Mouse (Mus musculus): Measurements from ENCODE around the gene Ranbp3l.

The Ranbp3l gene

DNA sequence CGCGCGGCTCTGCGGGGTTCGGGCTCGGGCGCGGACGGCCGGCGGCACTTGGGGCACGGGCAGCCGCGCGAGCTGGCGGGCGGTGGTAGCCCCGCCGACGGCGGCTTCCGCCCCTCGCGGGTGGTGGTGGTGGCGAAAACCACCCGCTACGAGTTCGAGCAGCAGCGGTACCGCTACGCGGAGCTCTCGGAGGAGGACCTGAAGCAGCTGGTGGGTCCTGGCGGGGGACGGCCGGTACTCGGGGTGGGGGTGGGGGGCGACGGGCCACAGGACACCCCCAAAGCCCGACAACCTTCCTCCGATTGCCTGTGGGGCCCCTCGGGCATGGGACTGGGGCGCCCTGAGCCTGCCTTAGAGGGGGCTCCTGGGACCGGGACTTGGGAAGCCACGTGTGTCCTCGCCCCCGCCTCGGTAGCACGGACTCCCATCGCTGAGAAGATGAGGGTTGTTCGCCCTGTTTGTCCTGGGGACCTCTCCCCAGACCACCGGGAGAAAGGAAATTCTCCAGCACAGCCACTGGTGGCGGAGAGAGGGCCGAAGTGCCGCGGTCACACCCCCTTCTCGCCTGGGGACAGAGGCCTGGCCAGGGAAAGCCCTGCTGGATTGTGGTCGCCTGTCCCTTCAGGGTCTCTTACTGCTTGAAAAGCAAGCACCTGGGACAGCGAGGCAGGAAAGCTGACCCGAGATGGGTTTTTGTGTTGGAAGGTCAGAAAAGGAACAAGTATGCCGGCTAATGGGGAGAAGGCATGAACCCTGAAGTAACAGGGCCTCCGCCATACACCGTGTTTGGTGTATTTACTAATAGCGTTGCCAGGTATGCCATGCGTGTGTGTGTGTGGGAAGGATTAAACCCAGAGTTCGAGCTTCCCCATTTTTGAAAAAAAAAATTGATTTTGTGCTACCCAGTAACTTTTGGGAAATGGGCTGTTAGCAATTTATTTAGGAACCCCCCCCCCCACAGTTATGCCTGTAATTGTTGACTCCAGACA, 104.1 kb downstream of the Ranbp3l start:
- DNase-seq = peak; percentile 67

- DNase-seq = no peak
These were observed 104.9 kb downstream of the Ranbp3l start for GRCm38 (mm10) chr15:9072630-9073029.

DNA sequence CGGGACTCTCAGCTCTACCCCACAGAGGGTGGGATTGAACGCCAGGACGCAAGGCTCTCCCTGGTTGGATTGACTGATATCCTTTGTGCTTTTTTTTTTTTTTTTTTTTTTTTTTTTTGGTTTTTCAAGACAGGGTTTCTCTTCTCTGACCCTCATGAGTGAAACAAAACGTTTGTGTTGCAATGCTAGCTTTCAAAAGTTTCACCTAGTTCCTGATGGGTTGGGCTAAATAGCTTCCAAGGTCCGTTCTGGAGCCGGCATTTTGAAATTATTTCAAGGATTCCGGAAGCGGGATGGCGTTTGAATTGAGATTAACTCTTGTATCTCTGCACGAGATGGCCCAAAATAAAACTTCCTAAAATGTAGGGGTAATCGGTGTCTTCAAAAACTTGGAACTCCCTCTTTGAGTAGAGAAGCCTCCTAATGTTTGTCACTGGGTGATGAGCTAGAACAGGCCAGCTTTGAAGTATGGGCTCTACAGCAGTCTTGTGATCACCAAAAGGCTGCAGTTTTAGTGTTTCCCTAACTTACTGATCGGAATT, 105.4 kb downstream of the Ranbp3l start:
- DNase-seq = no peak

DNA sequence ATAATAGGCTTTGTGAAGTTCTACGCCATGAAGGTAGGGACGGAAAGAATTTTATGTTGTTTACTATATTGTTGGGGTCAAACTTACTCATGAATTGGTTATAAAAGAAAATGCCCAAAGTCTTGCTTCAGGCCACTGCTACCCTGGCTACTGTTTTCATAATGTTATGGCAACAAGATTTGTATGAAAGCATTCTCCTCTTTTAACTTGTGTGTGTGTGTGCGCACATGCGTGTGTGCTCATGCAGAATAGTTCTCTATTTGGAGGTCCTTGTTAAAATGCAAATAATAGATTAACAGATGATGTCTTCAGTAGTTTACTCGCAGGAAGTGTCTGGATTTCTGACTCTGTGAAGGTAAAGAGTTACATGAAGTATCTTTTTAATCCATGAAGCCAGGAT, 105.9 kb downstream of the Ranbp3l start:
- DNase-seq = no peak

DNA sequence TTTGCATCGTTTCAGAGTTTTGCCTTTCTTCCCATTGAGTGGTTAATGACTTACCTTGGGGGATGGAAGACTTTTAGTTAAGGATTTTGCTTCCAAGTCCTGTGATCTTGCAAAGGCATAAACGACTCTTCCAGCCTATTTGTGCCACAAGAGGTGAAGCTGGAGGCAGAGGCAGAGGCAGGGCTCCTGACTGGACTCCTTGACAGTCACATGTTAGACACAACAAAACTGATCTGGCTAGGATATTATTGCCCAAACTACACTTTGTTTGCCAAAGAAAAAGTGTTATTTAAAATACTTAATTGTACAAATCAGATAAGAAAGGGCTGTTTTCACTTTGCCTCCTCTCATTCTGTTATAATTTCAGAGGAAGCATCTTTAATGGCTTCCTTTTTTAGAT, 106.4 kb downstream of the Ranbp3l start:
- DNase-seq = no peak

DNA sequence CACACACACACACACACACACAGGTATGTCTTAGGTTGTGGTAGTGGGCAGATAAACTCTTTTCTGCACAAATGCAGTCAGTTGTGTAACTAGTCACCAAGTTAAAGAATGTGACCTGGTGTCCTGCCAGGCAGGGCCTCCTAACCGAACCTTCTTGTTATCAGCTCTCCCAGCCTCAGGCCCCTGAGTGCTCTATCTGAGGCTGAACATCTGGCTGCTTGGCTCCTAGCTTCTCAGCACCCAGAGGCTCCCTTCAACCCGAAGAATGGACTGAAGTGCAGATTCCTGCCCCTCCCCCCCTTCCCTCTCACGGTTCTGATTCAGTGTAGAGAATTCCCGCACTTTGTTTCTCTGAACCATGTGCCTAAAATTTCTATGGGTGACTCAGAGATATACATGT, 106.9 kb downstream of the Ranbp3l start:
- DNase-seq = no peak

- no peak for DNase-seq
These were observed 108.0 kb downstream of the Ranbp3l start for GRCm38 (mm10) chr15:9075608-9076200.

GRCm38 (mm10) chr15:9078481-9079300, 110.9 kb downstream of the Ranbp3l start:
- no peak for DNase-seq

GRCm38 (mm10) chr15:9079626-9080025, 111.9 kb downstream of the Ranbp3l start:
- DNase-seq = no peak

GRCm38 (mm10) chr15:9080206-9080605, 112.5 kb downstream of the Ranbp3l start:
- no peak for DNase-seq

DNA sequence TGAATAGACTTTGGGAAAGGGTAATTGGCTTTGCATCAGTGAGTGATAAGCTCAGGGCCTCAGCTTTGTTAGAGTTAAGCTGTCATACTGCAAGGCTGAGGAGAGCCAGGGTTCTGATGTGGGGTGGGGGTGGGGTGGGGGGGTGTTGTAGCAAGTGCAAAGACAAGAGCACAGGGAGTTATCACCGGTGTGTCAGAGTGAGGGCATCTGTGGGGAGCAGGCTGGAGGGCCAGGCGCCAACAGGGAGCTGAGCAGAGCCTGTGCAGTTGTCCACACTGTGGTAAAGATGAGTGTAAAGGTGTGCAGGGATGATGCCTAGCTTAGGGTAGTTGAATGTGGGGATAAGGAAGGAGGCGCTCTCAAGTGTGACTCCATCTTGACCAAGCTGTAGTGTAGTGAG, 113.5 kb downstream of the Ranbp3l start:
- no peak for DNase-seq

DNA sequence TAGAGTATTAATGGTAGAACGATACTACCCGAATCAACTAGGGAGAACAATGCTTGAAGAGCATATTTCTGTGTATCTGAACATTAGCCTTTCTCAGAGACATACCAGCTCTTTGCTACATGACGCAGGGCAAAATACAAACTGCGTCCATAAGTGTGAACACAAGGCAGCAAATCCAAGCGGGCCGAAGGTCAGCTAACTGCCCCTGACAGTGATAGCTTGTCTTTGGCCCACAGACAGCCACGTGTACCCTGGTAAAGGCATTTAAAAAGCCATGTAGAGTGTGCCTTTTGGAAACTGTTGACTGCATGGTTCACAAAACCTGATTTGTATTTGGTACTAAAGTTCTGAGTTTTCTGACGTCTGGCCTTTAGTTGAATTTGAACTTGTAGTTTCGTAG, 115.0 kb downstream of the Ranbp3l start:
- DNase-seq = no peak

GRCm38 (mm10) chr15:9086813-9087212, 119.1 kb downstream of the Ranbp3l start:
- no peak for DNase-seq

GRCm38 (mm10) chr15:9087421-9087820, 119.7 kb downstream of the Ranbp3l start:
- DNase-seq = no peak

DNA sequence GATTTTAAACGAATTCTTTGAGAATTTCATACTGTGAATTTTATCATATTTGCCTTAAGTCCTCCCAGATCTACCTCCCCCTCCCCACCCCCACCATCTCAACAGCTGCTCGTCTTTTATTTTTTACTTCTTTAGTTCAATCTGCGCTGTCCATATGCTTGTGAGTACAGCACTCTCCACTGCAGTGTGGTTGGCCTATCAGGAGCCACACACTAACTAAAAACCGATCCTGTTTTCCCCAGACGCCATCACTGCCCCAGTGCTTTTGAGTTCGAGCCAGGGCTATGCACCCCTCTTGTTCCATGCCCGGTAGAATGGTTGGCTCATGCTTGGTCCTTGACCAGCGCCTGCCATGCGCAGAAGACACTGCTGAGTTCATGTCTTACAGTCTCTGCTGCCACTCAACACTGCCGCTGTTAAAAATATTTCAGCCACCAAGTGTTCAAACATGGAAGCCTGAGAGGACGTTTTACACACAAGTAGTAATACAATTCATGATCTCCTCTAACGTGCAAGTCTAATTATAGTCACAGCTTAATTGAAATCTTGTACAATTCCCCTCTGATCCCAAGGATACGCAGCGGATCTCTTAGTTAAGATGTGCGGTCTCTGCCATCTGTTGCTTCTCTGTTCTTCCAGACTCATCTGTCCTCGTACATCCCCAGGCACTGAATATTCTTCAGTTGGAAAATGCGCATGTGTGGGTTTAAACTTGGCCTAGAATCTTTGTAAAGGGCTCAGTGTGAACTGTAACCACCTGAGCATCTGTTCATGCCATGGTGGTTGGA, 120.3 kb downstream of the Ranbp3l start:
- DNase-seq = no peak

- no peak for DNase-seq
These were observed 120.9 kb downstream of the Ranbp3l start for GRCm38 (mm10) chr15:9088683-9089072.

DNA sequence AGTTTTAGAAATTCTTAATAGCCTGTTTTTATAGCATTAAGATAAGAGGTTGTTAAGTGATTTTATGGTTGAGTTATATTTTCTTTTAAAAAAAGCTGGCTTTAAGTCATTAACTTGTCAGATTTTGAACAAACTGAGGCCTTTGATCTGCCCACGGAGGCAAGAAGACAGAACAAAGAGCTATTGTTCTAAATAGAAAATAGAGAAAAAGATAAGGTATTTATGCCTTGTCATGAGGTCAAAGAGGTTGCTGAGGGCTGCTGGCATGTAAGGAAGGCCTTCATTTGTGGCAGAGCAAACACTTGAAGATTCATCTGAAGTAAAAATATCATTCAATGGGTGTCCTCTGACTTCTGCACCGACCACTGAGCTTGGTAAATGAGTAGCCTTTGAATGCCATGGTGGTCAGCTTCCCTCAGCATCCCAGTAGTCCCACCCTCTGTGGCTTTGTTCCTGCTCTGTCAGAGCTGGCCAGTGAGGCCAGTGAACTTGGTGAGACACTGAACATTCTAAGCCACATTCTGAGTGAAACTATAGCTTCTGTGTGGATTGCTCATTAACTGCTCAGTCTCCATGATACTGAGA, 121.5 kb downstream of the Ranbp3l start:
- DNase-seq = no peak

GRCm38 (mm10) chr15:9090662-9091061, 122.9 kb downstream of the Ranbp3l start:
- no peak for DNase-seq

GRCm38 (mm10) chr15:9093598-9094365, 126.0 kb downstream of the Ranbp3l start:
- no peak for DNase-seq

- peak; percentile 46 for DNase-seq
These were observed 126.6 kb downstream of the Ranbp3l start for GRCm38 (mm10) chr15:9094366-9094750.

DNA sequence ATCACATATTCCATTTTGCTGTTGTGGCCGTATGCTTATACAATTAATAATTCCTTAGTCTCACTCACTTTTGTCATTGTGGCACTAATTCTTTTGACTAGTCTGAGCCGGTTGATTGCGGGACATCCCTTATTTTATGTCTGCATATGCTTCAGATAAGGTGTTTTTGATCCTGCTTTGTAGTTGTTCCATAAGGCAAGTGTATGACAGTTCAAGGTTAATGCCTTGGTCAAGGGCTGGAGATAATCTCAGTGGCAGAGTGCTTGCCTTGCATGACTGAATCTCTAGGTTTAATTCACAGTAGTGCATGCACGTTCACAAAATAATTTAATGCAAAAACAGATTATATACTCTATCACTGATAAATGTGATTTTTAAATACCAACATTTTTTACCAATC, 129.1 kb downstream of the Ranbp3l start:
- DNase-seq = no peak
